Mouse (Mus musculus): ENCODE measurements at regions not wholly inside any gene's neighbourhood (a gene's known extent, or its start where the extent isn't known, plus 50 kb on each side); places are given as distances from the start of the nearest gene placed in this dataset.

- Histone ChIP-seq H3K4me3 (replicated peaks; ENCODE audit: low read length) (no peak overlapping the region), H3K27me3 (replicated peaks; ENCODE audit: control insufficient read depth, insufficient read depth, low read length) (no peaks in the 10 kb centered on the region), H3K4me1 (replicated peaks; ENCODE audit: control insufficient read depth, insufficient read depth, low read length) (no peaks in the 10 kb centered on the region), H3K9me3 (ENCODE audit: control insufficient read depth, low read length) (no peaks in the 10 kb centered on the region), H3K9ac (replicated peaks; ENCODE audit: low read depth, low read length) (no peak overlapping the region), H3K27ac (ENCODE audit: low read length) (no peak overlapping the region), H3K4me2 (ENCODE audit: low read length) (no peak overlapping the region), H3K36me3 (ENCODE audit: control insufficient read depth, insufficient read depth) (no peaks in the 10 kb centered on the region)
- WGBS: 49% methylated on average over 1 of the region's 1 CpGs
- ATAC-seq: no peak
Observed at GRCm38 (mm10) chr12:65502045-65502444, 276.7 kb downstream of the Wdr20rt start.

DNA sequence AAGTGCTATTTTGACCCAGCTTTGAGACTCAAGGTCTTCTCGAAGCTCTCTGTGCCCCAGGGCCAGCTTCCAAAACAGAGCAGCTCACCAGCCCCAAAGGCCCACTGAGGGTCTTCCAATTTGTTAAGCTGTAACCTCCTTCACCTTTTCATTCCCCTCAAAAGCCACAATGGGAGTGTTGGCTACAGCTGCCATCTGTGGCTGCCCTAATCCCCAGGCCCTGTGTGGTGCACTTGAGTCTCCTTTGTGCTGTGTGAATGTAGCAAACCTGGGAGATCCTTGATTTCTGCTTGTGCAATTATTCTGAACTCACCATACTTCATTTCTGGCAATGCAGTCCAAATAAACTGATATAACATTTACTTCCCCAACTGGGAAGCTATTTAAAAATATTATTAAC is 287.8 kb downstream of the Wdr20rt start:
- WGBS: 17% methylated on average over 1 of the region's 1 CpGs
- Histone ChIP-seq H3K4me3 (replicated peaks; ENCODE audit: low read length) (no peak overlapping the region), H3K4me2 (ENCODE audit: low read length) (no peak overlapping the region), H3K36me3 (ENCODE audit: control insufficient read depth, insufficient read depth) (no peaks in the 10 kb centered on the region), H3K9ac (replicated peaks; ENCODE audit: low read depth, low read length) (no peak overlapping the region), H3K27ac (ENCODE audit: low read length) (no peak overlapping the region), H3K27me3 (replicated peaks; ENCODE audit: control insufficient read depth, insufficient read depth, low read length) (no peaks in the 10 kb centered on the region), H3K4me1 (replicated peaks; ENCODE audit: control insufficient read depth, insufficient read depth, low read length) (no peaks in the 10 kb centered on the region), H3K9me3 (ENCODE audit: control insufficient read depth, low read length) (no peaks in the 10 kb centered on the region)
- ATAC-seq: no peak

GRCm38 (mm10) chr12:65534142-65534690 is 308.9 kb downstream of the Wdr20rt start:
- 69% methylated on average over 3 of the region's 3 CpGs for WGBS

GRCm38 (mm10) chr12:65548301-65548700 is 323.0 kb downstream of the Wdr20rt start:
- Histone ChIP-seq H3K4me3 (replicated peaks; ENCODE audit: low read length) (no peak overlapping the region), H3K27ac (ENCODE audit: low read length) (no peak overlapping the region), H3K9ac (replicated peaks; ENCODE audit: low read depth, low read length) (no peak overlapping the region), H3K9me3 (ENCODE audit: control insufficient read depth, low read length) (no peaks in the 10 kb centered on the region), H3K4me1 (replicated peaks; ENCODE audit: control insufficient read depth, insufficient read depth, low read length) (no peaks in the 10 kb centered on the region), H3K4me2 (ENCODE audit: low read length) (no peak overlapping the region), H3K27me3 (replicated peaks; ENCODE audit: control insufficient read depth, insufficient read depth, low read length) (no peaks in the 10 kb centered on the region), H3K36me3 (ENCODE audit: control insufficient read depth, insufficient read depth) (no peaks in the 10 kb centered on the region)
- 90% methylated on average over 4 of the region's 4 CpGs for WGBS
- ATAC-seq: no peak

More at GRCm38 (mm10) chr12:65534142-65534690, 308.9 kb downstream of the Wdr20rt start:
- Histone ChIP-seq H3K27ac (ENCODE audit: low read length) (no peak overlapping the region), H3K9ac (replicated peaks; ENCODE audit: low read depth, low read length) (no peak overlapping the region), H3K4me2 (ENCODE audit: low read length) (no peak overlapping the region), H3K27me3 (replicated peaks; ENCODE audit: control insufficient read depth, insufficient read depth, low read length) (no peaks in the 10 kb centered on the region), H3K4me1 (replicated peaks; ENCODE audit: control insufficient read depth, insufficient read depth, low read length) (no peaks in the 10 kb centered on the region), H3K36me3 (ENCODE audit: control insufficient read depth, insufficient read depth) (no peaks in the 10 kb centered on the region), H3K4me3 (replicated peaks; ENCODE audit: low read length) (no peak overlapping the region), H3K9me3 (ENCODE audit: control insufficient read depth, low read length) (no peaks in the 10 kb centered on the region)
- ATAC-seq: peak; percentile 58

DNA sequence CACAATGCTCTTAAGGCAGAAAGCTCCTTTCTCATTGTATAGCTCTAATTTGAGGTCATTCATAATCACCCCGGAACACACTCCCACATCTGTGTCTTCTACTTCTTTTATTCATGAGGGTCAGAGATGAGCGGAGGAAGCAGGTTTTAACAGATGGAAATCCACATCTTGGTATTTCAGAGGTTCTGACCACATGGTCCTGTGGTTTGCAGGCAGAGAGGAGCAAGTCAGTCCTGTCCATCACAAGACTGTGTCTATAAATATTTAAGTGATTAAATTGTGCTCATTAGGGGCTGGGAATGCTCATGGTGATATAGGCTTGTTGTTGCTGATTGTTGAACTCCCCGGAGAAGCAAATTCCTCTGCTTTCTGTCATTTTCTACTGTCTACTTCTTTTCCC is 326.9 kb downstream of the Wdr20rt start:
- WGBS: 79% methylated on average over 3 of the region's 3 CpGs
- H3K9me3 ChIP-seq (ENCODE audit: control insufficient read depth, low read length): no peaks in the 10 kb centered on the region
- H3K9ac ChIP-seq (replicated peaks; ENCODE audit: low read depth, low read length): no peak overlapping the region
- H3K4me1 ChIP-seq (replicated peaks; ENCODE audit: control insufficient read depth, insufficient read depth, low read length): no peaks in the 10 kb centered on the region
- no peaks in the 10 kb centered on the region for H3K27me3 ChIP-seq (replicated peaks; ENCODE audit: control insufficient read depth, insufficient read depth, low read length)
- no peak overlapping the region for H3K4me2 ChIP-seq (ENCODE audit: low read length)
- H3K4me3 ChIP-seq (replicated peaks; ENCODE audit: low read length): no peak overlapping the region
- no peak for ATAC-seq
- no peaks in the 10 kb centered on the region for H3K36me3 ChIP-seq (ENCODE audit: control insufficient read depth, insufficient read depth)
- H3K27ac ChIP-seq (ENCODE audit: low read length): no peak overlapping the region

GRCm38 (mm10) chr12:65559036-65559435 is 333.7 kb downstream of the Wdr20rt start:
- H3K9ac ChIP-seq (replicated peaks; ENCODE audit: low read depth, low read length): no peak overlapping the region
- no peak overlapping the region for H3K4me3 ChIP-seq (replicated peaks; ENCODE audit: low read length)
- no peaks in the 10 kb centered on the region for H3K4me1 ChIP-seq (replicated peaks; ENCODE audit: control insufficient read depth, insufficient read depth, low read length)
- no peaks in the 10 kb centered on the region for H3K36me3 ChIP-seq (ENCODE audit: control insufficient read depth, insufficient read depth)
- ATAC-seq: no peak
- H3K27me3 ChIP-seq (replicated peaks; ENCODE audit: control insufficient read depth, insufficient read depth, low read length): no peaks in the 10 kb centered on the region
- H3K27ac ChIP-seq (ENCODE audit: low read length): no peak overlapping the region
- 80% methylated on average over 6 of the region's 6 CpGs for WGBS
- no peak overlapping the region for H3K4me2 ChIP-seq (ENCODE audit: low read length)
- H3K9me3 ChIP-seq (ENCODE audit: control insufficient read depth, low read length): no peaks in the 10 kb centered on the region

DNA sequence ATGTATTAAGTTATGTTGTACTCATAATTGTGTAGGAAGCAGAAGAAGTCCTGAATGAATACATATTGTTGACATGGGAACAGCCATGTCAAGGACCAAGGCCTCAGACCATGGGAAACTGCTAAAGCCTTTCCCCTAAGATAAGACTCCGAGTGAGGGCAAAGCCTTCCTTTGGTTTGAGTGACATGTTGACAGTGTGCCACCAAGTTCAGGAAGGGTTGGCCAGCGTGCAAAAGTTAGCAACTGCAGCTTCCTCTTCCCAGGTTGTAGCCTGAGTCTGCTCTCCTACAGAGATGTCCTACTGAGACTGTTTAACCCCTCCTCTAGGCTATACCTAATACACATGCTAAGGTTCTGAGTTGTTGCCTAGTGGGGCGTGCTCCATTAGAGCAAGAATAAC is 334.5 kb downstream of the Wdr20rt start:
- Histone ChIP-seq H3K27me3 (replicated peaks; ENCODE audit: control insufficient read depth, insufficient read depth, low read length) (no peaks in the 10 kb centered on the region), H3K27ac (ENCODE audit: low read length) (no peak overlapping the region), H3K9ac (replicated peaks; ENCODE audit: low read depth, low read length) (no peak overlapping the region), H3K36me3 (ENCODE audit: control insufficient read depth, insufficient read depth) (no peaks in the 10 kb centered on the region), H3K4me1 (replicated peaks; ENCODE audit: control insufficient read depth, insufficient read depth, low read length) (no peaks in the 10 kb centered on the region), H3K4me3 (replicated peaks; ENCODE audit: low read length) (no peak overlapping the region), H3K4me2 (ENCODE audit: low read length) (no peak overlapping the region), H3K9me3 (ENCODE audit: control insufficient read depth, low read length) (no peaks in the 10 kb centered on the region)
- WGBS: 78% methylated on average over 3 of the region's 3 CpGs
- no peak for ATAC-seq

GRCm38 (mm10) chr12:65571633-65572032 is 346.3 kb downstream of the Wdr20rt start:
- Histone ChIP-seq H3K4me2 (ENCODE audit: low read length) (no peak overlapping the region), H3K36me3 (ENCODE audit: control insufficient read depth, insufficient read depth) (no peaks in the 10 kb centered on the region), H3K4me3 (replicated peaks; ENCODE audit: low read length) (no peak overlapping the region), H3K9ac (replicated peaks; ENCODE audit: low read depth, low read length) (no peak overlapping the region), H3K27ac (ENCODE audit: low read length) (no peak overlapping the region), H3K4me1 (replicated peaks; ENCODE audit: control insufficient read depth, insufficient read depth, low read length) (no peaks in the 10 kb centered on the region), H3K27me3 (replicated peaks; ENCODE audit: control insufficient read depth, insufficient read depth, low read length) (no peaks in the 10 kb centered on the region), H3K9me3 (ENCODE audit: control insufficient read depth, low read length) (no peaks in the 10 kb centered on the region)
- ATAC-seq: no peak
- WGBS: 84% methylated on average over 1 of the region's 1 CpGs

DNA sequence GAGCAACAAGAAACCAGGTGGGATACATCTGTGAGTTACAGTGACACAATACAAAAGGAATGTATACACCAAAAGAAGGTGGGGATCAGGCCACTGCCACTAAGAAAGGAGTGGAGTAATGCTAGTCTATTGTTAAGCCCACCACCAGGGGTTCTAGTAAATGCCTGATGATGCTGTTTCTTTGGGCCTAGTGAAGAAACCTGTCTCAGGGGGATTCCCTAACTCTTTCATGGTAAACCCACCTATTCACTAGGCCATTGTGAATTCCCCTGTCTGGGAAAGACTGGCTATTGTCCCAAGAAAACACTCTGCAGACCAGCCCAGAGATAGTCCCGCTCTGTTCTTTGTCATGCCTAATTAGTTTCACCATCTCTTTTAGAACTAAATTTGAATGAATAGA is 368.2 kb downstream of the Wdr20rt start:
- H3K9ac ChIP-seq (replicated peaks; ENCODE audit: low read depth, low read length): no peak overlapping the region
- no peaks in the 10 kb centered on the region for H3K36me3 ChIP-seq (ENCODE audit: control insufficient read depth, insufficient read depth)
- ATAC-seq: no peak
- no peak overlapping the region for H3K27ac ChIP-seq (ENCODE audit: low read length)
- H3K4me1 ChIP-seq (replicated peaks; ENCODE audit: control insufficient read depth, insufficient read depth, low read length): no peaks in the 10 kb centered on the region
- WGBS: 24% methylated on average over 1 of the region's 1 CpGs
- no peaks in the 10 kb centered on the region for H3K9me3 ChIP-seq (ENCODE audit: control insufficient read depth, low read length)
- H3K4me3 ChIP-seq (replicated peaks; ENCODE audit: low read length): no peak overlapping the region
- H3K4me2 ChIP-seq (ENCODE audit: low read length): no peak overlapping the region
- no peaks in the 10 kb centered on the region for H3K27me3 ChIP-seq (replicated peaks; ENCODE audit: control insufficient read depth, insufficient read depth, low read length)

- H3K9me3 ChIP-seq (ENCODE audit: control insufficient read depth, low read length): no peaks in the 10 kb centered on the region
- ATAC-seq: no peak
- H3K4me1 ChIP-seq (replicated peaks; ENCODE audit: control insufficient read depth, insufficient read depth, low read length): no peaks in the 10 kb centered on the region
- H3K9ac ChIP-seq (replicated peaks; ENCODE audit: low read depth, low read length): no peak overlapping the region
- no peak overlapping the region for H3K4me3 ChIP-seq (replicated peaks; ENCODE audit: low read length)
- H3K4me2 ChIP-seq (ENCODE audit: low read length): no peak overlapping the region
- H3K27ac ChIP-seq (ENCODE audit: low read length): no peak overlapping the region
- H3K27me3 ChIP-seq (replicated peaks; ENCODE audit: control insufficient read depth, insufficient read depth, low read length): no peaks in the 10 kb centered on the region
- no peaks in the 10 kb centered on the region for H3K36me3 ChIP-seq (ENCODE audit: control insufficient read depth, insufficient read depth)
- WGBS: 84% methylated on average over 3 of the region's 3 CpGs
Observed at GRCm38 (mm10) chr12:65594075-65594474, 368.8 kb downstream of the Wdr20rt start.
